28 mouse cellular contexts compared by ENCODE assay signal in genomic region chr11:95546021-95546782, GRCm38 (mm10). TPM values are rescaled to one million over a fixed set of nuclear protein-coding genes. Genes with fewer than 3 reads are reported as not detected.
DNase-seq lines count a peak whose midpoint lies in the region; ATAC-seq and TF ChIP-seq lines count a peak whose summit lies in the region.
"Had no signal": no experiment of that assay in that cellular context is flagged by ENCODE, and none has a peak within 500 bp of the region (broad histone marks: within the 10 kb centered on the region; RNA-seq: fewer than 3 reads in every experiment).

No protein-coding gene starts in this region.

- no peaks in the 10 kb centered on the region; the same call in 1 of the 2 replicates for H3K4me1 ChIP-seq in lung, adult 2 months (ENCODE audit: control insufficient read depth, insufficient read depth, low read length)
- H3K4me1 ChIP-seq: forebrain, embryonic 15.5 days had no signal

- H3K4me3 ChIP-seq in lung, adult 2 months (replicated peaks; ENCODE audit: extremely low read depth, low read depth, low read length), result no peak overlapping the region
- H3K4me3 ChIP-seq: embryonic facial prominence, embryonic 12.5 days; embryonic facial prominence, embryonic 15.5 days; forebrain, embryonic 15.5 days; heart, adult 2 months; heart, embryonic 10.5 days; heart, embryonic 13.5 days had no signal

- peak; percentile 14 to 43 for DNase-seq in lung, adult 18-20 months
- DNase-seq in lung, postnatal 4 days, result no peak
- peak; percentile 56 for DNase-seq in lung, postnatal 36 days
- no peak for DNase-seq in lung, adult 2 months
- peak; percentile 59 for DNase-seq in R1 (ENCODE audit: low read depth, low spot score)
- DNase-seq: adrenal gland, adult 2 months; adrenal gland, postnatal 14 days; cerebellum, adult 11 months; cerebellum, adult 2 months; cerebellum, adult 9-11 months; cerebellum, postnatal 25 days; gastrocnemius, postnatal 10 days; gastrocnemius, postnatal 36 days; heart, adult 2 months; heart, postnatal 14 days; heart, postnatal 4 days had no signal

- no peak for TF ChIP-seq POLR2A in lung, adult 2 months (IDR thresholded peaks at IDR 0.05; ENCODE audit: borderline replicate concordance, extremely low read depth, low read depth, low read length)

- TF ChIP-seq CTCF in lung, adult 2 months (IDR thresholded peaks at IDR 0.05; ENCODE audit: insufficient read depth, low read length), result no peak

- WGBS in lung, adult 2 months, result 70% methylated on average over 10 of the region's 10 CpGs

- ATAC-seq in monocyte, adult 5-6 weeks (replicated peaks; ENCODE audit: insufficient number of reproducible peaks, low FRiP score, low TSS enrichment, poor library complexity, severe bottlenecking), result no peak
- ATAC-seq: forebrain, embryonic 15.5 days; hindbrain, postnatal 0 days; inflammation-experienced regulatory T-cells, adult 6 months; Patski had no signal

RNA-seq across cellular contexts. Expression of gene Nxph3, which starts 31.8 kb away (rescaled TPM):
- 6.6 and 9.2 TPM in 2 replicates for polyA plus RNA-seq in lung, adult 2 months (2012; rRNA removed)
- not detected in 3 replicates for total RNA-seq in monocyte, adult 5-6 weeks (2017)
- total RNA-seq: common myeloid progenitor, adult 5-6 weeks; granulocyte monocyte progenitor cell, adult 5-6 weeks had no signal
- polyA plus RNA-seq: G1E; inflammation-experienced regulatory T-cells, adult 6 months had no signal

RNA-seq across cellular contexts. Expression of gene Ngfr, which starts 41.3 kb away (rescaled TPM):
- polyA plus RNA-seq in lung, adult 2 months (2012; rRNA removed), result 1.9 TPM in 2 replicates
- 0.21 to 1.3 TPM (median 0.58 TPM) in 3 replicates for total RNA-seq in monocyte, adult 5-6 weeks (2017)
- total RNA-seq: common myeloid progenitor, adult 5-6 weeks; granulocyte monocyte progenitor cell, adult 5-6 weeks had no signal
- polyA plus RNA-seq: G1E; inflammation-experienced regulatory T-cells, adult 6 months had no signal

Comparison
In these comparisons a context has a peak if more than half of its experiments do, and no peak if none do; other contexts are left out.
1. DNase-seq: peak in lung, adult 18-20 months (2 of 2), lung, postnatal 36 days (single experiment) and R1 (single experiment); none in lung, postnatal 4 days (0 of 2) and lung, adult 2 months (single experiment).